Mouse (Mus musculus): Measurements from ENCODE around the gene Inafm2.

GRCm38 (mm10) chr2:118747301-118747960, 1.9 kb downstream of the Inafm2 start:
- no peak for TF ChIP-seq POLR2A (IDR thresholded peaks at IDR 0.05; ENCODE audit: low read depth, low read length)
- no peak for TF ChIP-seq CTCF (IDR thresholded peaks at IDR 0.05; ENCODE audit: borderline replicate concordance, insufficient read depth, low read length)

Measured in embryonic fibroblast, embryonic 13.5 days (primary cell).